Mouse (Mus musculus) heart, embryonic 15.5 days (tissue): ENCODE measurements at regions not wholly inside any gene's neighbourhood (a gene's known extent, or its start where the extent isn't known, plus 50 kb on each side); places are given as distances from the start of the nearest gene placed in this dataset.

ENCODE experiments used
- ATAC-seq: fragments of 200-750 bp; cut with Nextera tagmentation; replicated peaks from 2 replicates; pipeline ENCODE4 v1.8.0; 2017; ENCODE audit warnings: low read depth, moderate TSS enrichment; ENCODE audit not compliant: insufficient number of reproducible peaks, insufficient read depth, low FRiP score
- H3K27ac ChIP-seq: fragments of 300-500 bp; sonication (generic); 2 replicates; pipeline ENCODE4 v1.5.1; 2015; ENCODE audit warnings: mild to moderate bottlenecking, inconsistent platforms
- H3K27me3 ChIP-seq: fragments of 300-500 bp; sonication (generic); 2 replicates; pipeline ENCODE4 v1.6.1; 2015; ENCODE audit warnings: inconsistent platforms
- H3K36me3 ChIP-seq: fragments of 300-500 bp; sonication (generic); 2 replicates; pipeline ENCODE4 v1.6.1; 2015; ENCODE audit warnings: mild to moderate bottlenecking, inconsistent platforms
- H3K4me1 ChIP-seq: fragments of 300-500 bp; sonication (generic); replicated peaks from 2 replicates; pipeline ENCODE4 v1.6.1; 2015; ENCODE audit warnings: inconsistent platforms
- H3K4me2 ChIP-seq: fragments of 300-500 bp; sonication (generic); 2 replicates; pipeline ENCODE4 v1.6.1; 2015; ENCODE audit warnings: inconsistent platforms, mild to moderate bottlenecking, moderate library complexity
- H3K4me3 ChIP-seq: fragments of 300-500 bp; sonication (generic); 2 replicates; pipeline ENCODE4 v1.5.1; 2015; ENCODE audit warnings: mild to moderate bottlenecking, inconsistent platforms
- H3K9ac ChIP-seq: fragments of 300-500 bp; sonication (generic); 2 replicates; pipeline ENCODE4 v1.6.1; 2015; ENCODE audit warnings: mild to moderate bottlenecking, inconsistent platforms
- H3K9me3 ChIP-seq: fragments of 300-500 bp; sonication (generic); replicated peaks from 2 replicates; pipeline ENCODE4 v1.6.1; 2016; ENCODE audit warnings: inconsistent platforms
- WGBS: fragments of 180-500 bp; shearing (Covaris S2); methylation state at CpG from one replicate; pipeline ENCODE4 v1.1.7; 2015; ENCODE audit warnings: mixed read lengths; 5-methylcytosine and 5-hydroxymethylcytosine counted together

DNA sequence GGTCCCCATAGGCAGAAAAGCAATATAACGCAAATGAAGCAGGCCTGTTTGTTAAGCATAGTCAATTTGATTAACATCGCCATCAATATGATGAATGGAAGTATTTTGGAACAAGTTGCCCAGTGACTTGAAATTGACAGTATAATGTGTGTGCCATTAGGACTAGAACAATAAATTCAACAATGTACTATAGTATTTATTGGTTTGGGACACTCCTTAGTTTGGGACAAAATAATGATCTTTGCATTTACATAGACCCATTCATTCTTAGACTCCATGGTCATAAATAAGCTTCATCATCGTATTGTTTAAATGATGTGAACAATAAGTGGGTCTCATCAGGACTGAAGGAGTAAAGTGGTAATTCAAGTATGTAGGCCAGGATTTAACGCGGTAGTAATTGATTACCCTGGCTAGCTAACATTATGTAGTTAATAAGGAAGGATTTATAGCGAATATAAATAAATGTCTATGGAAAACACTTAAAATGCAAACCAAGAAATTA, 2933.6 kb upstream of the 5930422O12Rik start:
- H3K4me2 ChIP-seq: no peak overlapping the region
- no peak overlapping the region for H3K9ac ChIP-seq
- no peaks in the 10 kb centered on the region for H3K9me3 ChIP-seq
- H3K36me3 ChIP-seq: no peaks in the 10 kb centered on the region
- no peak for ATAC-seq
- H3K27ac ChIP-seq: no peak overlapping the region
- no peak overlapping the region for H3K4me3 ChIP-seq
- whole genome bisulfite sequencing: 86% methylated on average over 6 of the region's 6 CpGs
- H3K27me3 ChIP-seq: no peaks in the 10 kb centered on the region
- no peaks in the 10 kb centered on the region for H3K4me1 ChIP-seq

DNA sequence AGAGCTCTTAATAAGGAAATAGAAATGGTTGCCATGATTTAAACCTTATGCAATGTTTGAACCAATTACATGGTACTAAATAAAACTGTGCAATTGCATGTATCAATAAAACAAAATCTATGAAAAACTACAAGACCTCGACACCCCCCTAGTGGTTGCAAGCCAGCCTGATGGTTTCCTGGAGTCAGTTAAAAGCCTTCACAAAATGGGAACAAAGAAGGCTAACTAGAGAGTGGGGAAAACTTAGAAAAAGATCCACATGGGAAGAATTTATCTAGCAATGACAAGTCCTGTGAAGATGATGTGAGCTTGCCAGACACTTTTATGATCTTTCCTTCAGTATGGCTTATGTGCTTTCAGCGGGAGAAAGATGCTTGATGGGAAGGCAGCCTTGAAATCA, 2926.3 kb upstream of the 5930422O12Rik start:
- no peak for ATAC-seq
- 63% methylated on average over 2 of the region's 2 CpGs for WGBS

DNA sequence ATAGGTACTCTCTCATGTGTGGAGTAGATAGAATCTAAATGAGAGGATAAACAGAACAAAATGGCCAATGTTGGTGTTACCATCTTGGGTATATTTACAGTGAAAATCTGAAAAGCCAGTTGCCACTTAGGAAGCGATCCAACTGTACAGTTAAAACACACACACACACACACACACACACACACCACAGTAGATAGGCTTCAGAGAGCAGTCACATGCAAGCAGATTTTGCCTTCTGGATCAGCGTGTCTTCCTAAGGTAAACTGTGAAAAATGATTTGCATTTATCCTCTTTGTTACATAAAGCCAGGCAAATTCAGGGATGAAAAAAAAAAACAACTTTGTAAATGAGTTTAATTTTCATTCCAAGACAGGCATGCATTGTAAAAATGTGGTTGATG, 2917.2 kb upstream of the 5930422O12Rik start:
- Histone ChIP-seq H3K9me3 (no peaks in the 10 kb centered on the region), H3K4me1 (no peaks in the 10 kb centered on the region)
- ATAC-seq: no peak

More for the DNA sequence above, 2926.3 kb upstream of the 5930422O12Rik start:
- H3K27me3 ChIP-seq: no peaks in the 10 kb centered on the region
- no peaks in the 10 kb centered on the region for H3K4me1 ChIP-seq
- H3K27ac ChIP-seq: no peak overlapping the region
- no peaks in the 10 kb centered on the region for H3K9me3 ChIP-seq
- no peak overlapping the region for H3K9ac ChIP-seq
- H3K36me3 ChIP-seq: no peaks in the 10 kb centered on the region
- no peak overlapping the region for H3K4me2 ChIP-seq
- no peak overlapping the region for H3K4me3 ChIP-seq

DNA sequence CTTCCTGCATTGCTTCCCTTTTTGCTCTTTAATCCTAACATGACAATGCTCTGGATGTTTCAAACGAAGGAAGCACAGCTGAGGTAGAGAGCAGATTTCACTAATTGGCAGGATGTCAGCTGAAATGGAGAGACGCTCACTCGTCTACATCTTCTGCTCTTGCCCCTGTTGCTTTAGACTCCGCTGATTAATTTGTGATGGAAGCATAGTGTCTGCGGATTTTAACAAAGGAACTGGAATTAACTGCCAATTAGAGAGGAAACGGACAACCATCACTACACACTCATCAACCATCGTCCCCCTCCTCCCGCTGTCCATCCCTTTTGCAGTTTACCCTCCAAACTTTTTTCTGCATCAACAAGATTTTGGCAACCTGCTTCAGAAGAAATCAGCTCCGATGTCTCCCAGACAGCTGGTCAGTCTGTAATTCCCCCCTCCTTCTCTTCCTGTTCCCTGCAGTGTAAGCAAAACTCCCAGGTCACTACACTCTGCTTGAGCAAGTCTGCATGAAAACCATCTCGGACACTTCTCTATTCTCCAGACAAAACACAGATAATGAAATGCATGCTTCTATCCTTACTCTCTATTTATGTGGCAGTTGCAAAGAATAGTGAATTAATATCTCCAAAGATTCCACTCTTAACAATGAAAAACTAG, 2905.6 kb upstream of the 5930422O12Rik start:
- no peaks in the 10 kb centered on the region for H3K36me3 ChIP-seq
- no peaks in the 10 kb centered on the region for H3K27me3 ChIP-seq
- no peak overlapping the region for H3K9ac ChIP-seq
- no peaks in the 10 kb centered on the region for H3K9me3 ChIP-seq
- 52% methylated on average over 10 of the region's 10 CpGs for WGBS
- no peak overlapping the region for H3K27ac ChIP-seq
- no peaks in the 10 kb centered on the region for H3K4me1 ChIP-seq
- H3K4me3 ChIP-seq: no peak overlapping the region
- no peak for ATAC-seq
- H3K4me2 ChIP-seq: no peak overlapping the region

More for the DNA sequence above, 2917.2 kb upstream of the 5930422O12Rik start:
- Histone ChIP-seq H3K36me3 (no peaks in the 10 kb centered on the region), H3K27ac (no peak overlapping the region), H3K9ac (no peak overlapping the region), H3K4me3 (no peak overlapping the region), H3K27me3 (no peaks in the 10 kb centered on the region), H3K4me2 (no peak overlapping the region)
- WGBS: 90% methylated on average over 2 of the region's 2 CpGs

DNA sequence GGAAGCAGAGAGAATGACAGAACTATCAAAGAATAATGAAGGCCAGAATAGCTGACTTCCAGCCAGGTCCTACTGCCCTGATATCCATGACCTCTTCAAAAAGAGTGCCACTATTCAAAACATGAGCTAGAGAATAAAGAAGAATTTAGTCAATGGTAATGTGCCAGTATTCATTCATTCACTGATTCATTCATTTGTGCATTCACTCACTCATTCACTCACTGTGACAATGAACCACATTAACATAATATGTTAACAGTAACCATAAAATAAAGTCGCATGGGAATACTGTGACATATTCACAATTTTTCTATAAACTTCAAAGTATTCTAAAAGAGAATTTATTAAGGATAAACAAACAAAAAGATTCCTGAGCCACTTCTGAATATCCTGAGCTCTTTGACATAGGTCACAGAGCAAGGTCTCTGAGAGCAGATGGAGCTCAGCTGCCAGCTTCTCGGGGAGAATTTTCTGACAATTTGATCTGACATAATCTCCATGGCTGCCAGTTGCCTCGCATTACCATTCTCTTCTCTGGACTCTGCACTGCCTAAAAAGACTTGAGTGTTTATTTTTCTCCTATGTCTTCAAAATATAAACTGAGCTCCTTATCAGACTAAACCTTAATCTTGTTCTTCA, 2895.5 kb upstream of the 5930422O12Rik start:
- 57% methylated on average over 3 of the region's 3 CpGs for WGBS
- Histone ChIP-seq H3K27me3 (no peaks in the 10 kb centered on the region), H3K36me3 (no peaks in the 10 kb centered on the region), H3K4me3 (no peak overlapping the region), H3K4me1 (no peaks in the 10 kb centered on the region), H3K9ac (no peak overlapping the region), H3K4me2 (no peak overlapping the region), H3K27ac (no peak overlapping the region), H3K9me3 (no peaks in the 10 kb centered on the region)
- no peak for ATAC-seq

DNA sequence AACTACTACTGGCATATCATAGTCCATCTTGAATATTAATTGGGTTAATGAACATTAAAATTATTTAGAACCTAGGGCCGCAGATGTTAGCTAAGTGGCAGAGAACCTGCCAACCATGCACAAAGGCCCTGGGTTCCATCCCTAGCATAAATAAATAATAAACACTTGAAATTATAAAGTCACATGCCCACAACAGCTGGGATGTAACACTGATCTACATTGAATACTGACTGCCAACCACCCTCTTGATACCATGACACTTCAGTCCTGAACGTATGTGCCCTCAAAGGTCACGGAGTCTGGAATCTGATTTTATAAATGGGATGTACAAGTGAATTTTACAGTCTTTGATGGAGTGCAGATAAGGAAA, 2895.0 kb upstream of the 5930422O12Rik start:
- ATAC-seq: no peak
- Histone ChIP-seq H3K27ac (no peak overlapping the region), H3K9ac (no peak overlapping the region), H3K4me3 (no peak overlapping the region), H3K4me1 (no peaks in the 10 kb centered on the region), H3K9me3 (no peaks in the 10 kb centered on the region), H3K36me3 (no peaks in the 10 kb centered on the region), H3K27me3 (no peaks in the 10 kb centered on the region), H3K4me2 (no peak overlapping the region)
- 75% methylated on average over 3 of the region's 3 CpGs for WGBS

DNA sequence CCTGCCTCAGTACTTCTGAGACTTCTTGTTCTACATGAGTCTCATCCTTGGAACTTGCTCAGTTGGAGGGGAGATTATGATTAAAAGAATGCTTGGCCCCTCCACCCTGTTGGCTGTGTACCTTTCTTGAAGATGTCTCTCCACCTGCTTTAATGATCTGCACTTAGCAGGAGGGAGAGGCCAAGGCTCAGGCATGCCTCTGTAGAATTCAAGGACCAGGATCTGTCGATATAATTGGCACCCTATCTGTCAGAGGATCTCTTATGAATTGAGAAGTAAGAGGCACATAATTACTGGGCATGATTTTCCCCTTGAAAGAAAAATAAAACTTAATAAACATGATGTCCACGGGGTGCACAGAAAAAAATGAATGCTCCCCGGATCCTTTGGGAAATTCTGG, 2893.1 kb upstream of the 5930422O12Rik start:
- H3K4me1 ChIP-seq: no peaks in the 10 kb centered on the region
- no peak overlapping the region for H3K9ac ChIP-seq
- no peak overlapping the region for H3K27ac ChIP-seq
- no peaks in the 10 kb centered on the region for H3K9me3 ChIP-seq
- 73% methylated on average over 3 of the region's 3 CpGs for WGBS
- H3K4me2 ChIP-seq: no peak overlapping the region
- H3K36me3 ChIP-seq: no peaks in the 10 kb centered on the region
- no peaks in the 10 kb centered on the region for H3K27me3 ChIP-seq
- no peak for ATAC-seq
- H3K4me3 ChIP-seq: no peak overlapping the region

- H3K4me2 ChIP-seq: no peak overlapping the region
- ATAC-seq: no peak
- 71% methylated on average over 1 of the region's 1 CpGs for WGBS
These were observed 2886.3 kb upstream of the 5930422O12Rik start for GRCm38 (mm10) chr8:30542196-30542595.

DNA sequence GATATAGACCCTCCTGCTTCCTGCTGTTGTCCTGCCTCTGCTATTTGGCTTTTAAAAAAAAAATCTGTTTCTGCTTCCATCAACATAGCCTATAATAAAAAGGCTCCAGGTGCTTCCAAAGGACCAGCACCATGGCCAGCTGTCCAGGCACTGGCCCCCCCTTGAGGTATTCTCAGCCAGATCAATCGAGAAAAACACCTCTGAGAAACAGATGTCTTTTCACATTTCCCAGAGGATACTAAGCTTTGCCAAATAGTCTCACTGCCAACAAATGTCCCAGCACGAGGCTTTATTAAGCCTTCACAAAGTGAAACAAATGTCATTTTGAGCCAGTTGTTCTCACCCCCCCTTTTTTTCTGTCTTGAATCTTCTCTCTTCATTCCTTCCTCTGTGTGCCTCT, 2880.7 kb upstream of the 5930422O12Rik start:
- Histone ChIP-seq H3K9me3 (no peaks in the 10 kb centered on the region), H3K4me2 (no peak overlapping the region), H3K4me1 (no peaks in the 10 kb centered on the region), H3K9ac (no peak overlapping the region), H3K27ac (no peak overlapping the region), H3K27me3 (no peaks in the 10 kb centered on the region), H3K36me3 (no peaks in the 10 kb centered on the region), H3K4me3 (no peak overlapping the region)
- 18% methylated on average over 2 of the region's 2 CpGs for WGBS
- no peak for ATAC-seq

More at GRCm38 (mm10) chr8:30542196-30542595, 2886.3 kb upstream of the 5930422O12Rik start:
- Histone ChIP-seq H3K27me3 (no peaks in the 10 kb centered on the region), H3K9me3 (no peaks in the 10 kb centered on the region), H3K27ac (no peak overlapping the region), H3K4me1 (no peaks in the 10 kb centered on the region), H3K4me3 (no peak overlapping the region), H3K9ac (no peak overlapping the region), H3K36me3 (no peaks in the 10 kb centered on the region)

- no peak overlapping the region for H3K4me2 ChIP-seq
- ATAC-seq: no peak
- no peaks in the 10 kb centered on the region for H3K4me1 ChIP-seq
- H3K4me3 ChIP-seq: no peak overlapping the region
- H3K36me3 ChIP-seq: no peaks in the 10 kb centered on the region
- 70% methylated on average over 1 of the region's 1 CpGs for WGBS
- H3K9me3 ChIP-seq: no peaks in the 10 kb centered on the region
- no peaks in the 10 kb centered on the region for H3K27me3 ChIP-seq
- no peak overlapping the region for H3K27ac ChIP-seq
- H3K9ac ChIP-seq: no peak overlapping the region
These were observed 2877.5 kb upstream of the 5930422O12Rik start for GRCm38 (mm10) chr8:30551051-30551450.

- ATAC-seq: no peak
These were observed 2871.1 kb upstream of the 5930422O12Rik start for GRCm38 (mm10) chr8:30557429-30557828.

More at GRCm38 (mm10) chr8:30557429-30557828, 2871.1 kb upstream of the 5930422O12Rik start:
- Histone ChIP-seq H3K9ac (no peak overlapping the region), H3K9me3 (no peaks in the 10 kb centered on the region), H3K4me1 (no peaks in the 10 kb centered on the region), H3K4me3 (no peak overlapping the region), H3K36me3 (no peaks in the 10 kb centered on the region), H3K4me2 (no peak overlapping the region), H3K27ac (no peak overlapping the region), H3K27me3 (no peaks in the 10 kb centered on the region)
